Mouse (Mus musculus) kidney, adult 8-10 months (tissue): ENCODE measurements at regions not wholly inside any gene's neighbourhood (a gene's known extent, or its start where the extent isn't known, plus 50 kb on each side); places are given as distances from the start of the nearest gene placed in this dataset.

Experiments
- DNase-seq, 2 experiments: peaks; one replicate each; pipeline ENCODE4 v3.0.0; 2022

- DNase-seq: no peak
Measured at GRCm38 (mm10) chr1:152164843-152165489, 75.0 kb upstream of the 1700025G04Rik start.

- no peak for DNase-seq
Measured at GRCm38 (mm10) chr1:152164212-152164611, 74.3 kb upstream of the 1700025G04Rik start.

GRCm38 (mm10) chr1:152152474-152152873 is 62.5 kb upstream of the 1700025G04Rik start:
- DNase-seq: no peak

- DNase-seq: no peak
Measured at GRCm38 (mm10) chr1:152148731-152149130, 58.8 kb upstream of the 1700025G04Rik start.

- DNase-seq: peak; percentile 9 to 15
Measured at GRCm38 (mm10) chr1:152140175-152140574, 50.2 kb upstream of the 1700025G04Rik start.
